Mouse (Mus musculus) gastrocnemius, adult 2 months (tissue): Measurements from ENCODE around the gene Plcb4. TPM values are rescaled to one million over a fixed set of nuclear protein-coding genes. Genes with fewer than 3 reads are reported as not detected.
A peak's percentile ranks its signal among the peaks of the same experiment; 100 is the strongest.
"Not testable (repeated sequence)": the region's sequence is repeated elsewhere in the genome, so short reads cannot be mapped to it uniquely, and the experiment has no call there.

ENCODE experiments used
- DNase-seq: peaks from one replicate; pipeline ENCODE4 v3.0.0; 2022
- H3K27ac ChIP-seq: fragments of 200-600 bp; 2 replicates; pipeline ENCODE4 v1.8.1; 2022; ENCODE audit warnings: mild to moderate bottlenecking
- H3K4me3 ChIP-seq: fragments of 200-600 bp; 2 replicates; pipeline ENCODE4 v1.8.1; 2022; ENCODE audit warnings: mild to moderate bottlenecking, moderate library complexity
- CTCF ChIP-seq: fragments of 200-600 bp; IDR thresholded peaks from 2 replicates; pipeline ENCODE4 v1.8.1; 2022; ENCODE audit warnings: antibody characterized with exemption, mild to moderate bottlenecking, moderate library complexity
- intact Hi-C: fragments of 180-260 bp; cut with DNase I; formaldehyde crosslinking; loops from one replicate; pipeline ENCODE4 v1.15.1; 2025
- total RNA-seq, 2 experiments: library from RNA; stranded (reverse); gene quantifications; 2 replicates each; pipeline ENCODE4 v1.2.3; 2021

Plcb4 gene
- total RNA-seq, 2 experiments from 2014 or later: 19.7 to 21.8 TPM

GRCm38 (mm10) chr2:135680001-135680400 is 21.2 kb downstream of the Plcb4 start:
- no peak for DNase-seq
- H3K27ac ChIP-seq: peak overlapping the region; percentile 74
- intact Hi-C loops: no loop called here
- no peak overlapping the region for H3K4me3 ChIP-seq
- no peak for TF ChIP-seq CTCF

DNA sequence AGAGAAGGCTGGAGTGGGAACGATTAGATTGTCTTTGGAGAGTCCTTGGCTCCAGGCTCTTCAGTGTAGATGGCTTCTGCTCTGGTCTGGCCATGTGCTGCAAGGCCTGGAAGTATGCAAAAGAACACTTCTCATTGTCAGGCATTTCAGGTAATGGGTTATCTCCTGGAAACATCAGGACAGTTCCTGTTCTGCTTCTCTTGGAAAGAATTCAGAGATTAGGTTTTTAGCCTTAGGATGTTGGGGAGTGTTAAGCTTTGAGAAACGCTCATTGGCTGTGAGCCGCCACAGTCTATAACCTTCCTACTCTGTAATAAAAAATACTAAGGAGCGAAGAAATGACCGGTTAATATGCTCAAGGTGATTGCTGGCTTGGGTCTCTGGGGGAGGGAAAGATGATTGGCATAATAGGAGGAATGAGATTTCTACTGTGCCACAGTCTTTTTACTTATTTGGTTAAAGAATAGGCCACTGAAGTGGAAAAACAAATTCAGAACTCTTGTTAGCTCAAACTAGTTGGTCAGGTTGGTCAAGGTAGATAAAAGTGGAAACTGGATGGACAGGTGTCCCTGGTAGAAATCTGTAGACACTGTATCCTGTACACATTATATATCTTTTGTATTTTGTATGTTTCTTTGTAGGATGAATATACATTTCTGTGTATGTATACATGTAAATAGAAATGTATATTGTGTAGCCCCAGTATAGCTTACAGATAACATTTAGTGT is 21.8 kb downstream of the Plcb4 start:
- no peak for DNase-seq
- no peak for TF ChIP-seq CTCF
- no peak overlapping the region for H3K4me3 ChIP-seq
- H3K27ac ChIP-seq: peak overlapping the region; percentile 74
- intact Hi-C loops: no loop called here

DNA sequence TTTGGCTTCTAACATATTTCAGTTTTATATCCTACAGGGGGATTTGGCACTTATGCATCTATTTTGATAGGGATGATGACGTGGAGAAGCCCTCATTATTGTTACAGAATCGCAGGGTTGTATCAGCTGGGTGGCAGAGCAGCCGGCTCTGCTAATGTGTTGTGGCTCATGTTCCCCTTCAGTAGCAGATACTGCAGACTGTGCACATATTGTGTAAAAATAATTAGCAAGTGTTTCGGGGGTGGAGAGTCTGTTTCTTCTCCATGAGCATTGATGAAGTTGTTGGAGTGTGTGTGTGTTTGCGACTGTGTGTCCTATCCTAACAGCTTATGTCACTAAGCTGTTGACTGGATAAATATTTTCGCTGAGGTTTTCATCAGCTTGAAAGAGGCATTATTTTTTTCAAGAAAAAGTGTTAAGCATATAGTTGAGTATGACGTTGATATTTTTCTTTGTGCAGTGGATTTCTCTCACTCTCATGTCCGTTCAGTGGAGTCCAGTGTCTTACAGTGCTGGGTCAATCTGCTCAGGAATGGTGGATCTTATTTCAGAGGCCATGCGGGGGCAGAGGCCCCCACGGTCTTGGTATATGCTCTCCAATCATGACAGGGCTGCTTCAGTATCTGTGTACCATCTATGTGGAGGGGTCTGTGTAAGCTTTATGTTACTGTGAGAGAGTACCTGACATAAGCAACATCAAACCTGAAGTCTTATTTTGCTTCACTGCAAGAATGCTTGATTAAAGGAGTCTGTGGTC is 25.1 kb downstream of the Plcb4 start:
- DNase-seq: no peak
- TF ChIP-seq CTCF: no peak
- intact Hi-C loops: no loop called here
- H3K27ac ChIP-seq: no peak overlapping the region
- H3K4me3 ChIP-seq: no peak overlapping the region

- no peak for TF ChIP-seq CTCF
- Histone ChIP-seq H3K4me3 (no peak overlapping the region), H3K27ac (peak overlapping the region; percentile 54)
- DNase-seq: no peak
- intact Hi-C loops: no loop called here
Observed at GRCm38 (mm10) chr2:135686692-135687091, 27.9 kb downstream of the Plcb4 start.

DNA sequence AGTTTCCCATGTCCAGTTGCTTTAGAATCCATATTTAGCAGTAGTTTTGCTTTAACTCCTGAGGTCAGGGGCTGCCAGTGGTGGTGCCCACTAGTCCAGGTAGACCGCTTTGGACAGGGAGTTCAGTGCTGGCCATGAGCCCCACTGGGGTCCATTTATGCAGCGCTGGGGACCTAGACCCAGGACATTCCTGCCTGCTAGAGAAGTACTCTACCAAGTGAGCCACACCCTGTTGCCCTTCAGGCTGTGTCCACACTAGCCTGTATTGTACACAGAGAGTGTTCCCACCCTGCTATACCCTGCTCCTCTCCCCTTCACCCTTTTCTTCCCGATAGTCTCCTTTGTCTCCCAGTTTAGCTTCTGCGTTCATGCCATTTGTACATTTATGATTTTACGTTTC is 28.8 kb downstream of the Plcb4 start:
- H3K27ac ChIP-seq: peak overlapping the region; percentile 35; the same call in 1 of the 2 replicates
- H3K4me3 ChIP-seq: no peak overlapping the region
- intact Hi-C loops: no loop called here
- no peak for TF ChIP-seq CTCF
- DNase-seq: no peak

DNA sequence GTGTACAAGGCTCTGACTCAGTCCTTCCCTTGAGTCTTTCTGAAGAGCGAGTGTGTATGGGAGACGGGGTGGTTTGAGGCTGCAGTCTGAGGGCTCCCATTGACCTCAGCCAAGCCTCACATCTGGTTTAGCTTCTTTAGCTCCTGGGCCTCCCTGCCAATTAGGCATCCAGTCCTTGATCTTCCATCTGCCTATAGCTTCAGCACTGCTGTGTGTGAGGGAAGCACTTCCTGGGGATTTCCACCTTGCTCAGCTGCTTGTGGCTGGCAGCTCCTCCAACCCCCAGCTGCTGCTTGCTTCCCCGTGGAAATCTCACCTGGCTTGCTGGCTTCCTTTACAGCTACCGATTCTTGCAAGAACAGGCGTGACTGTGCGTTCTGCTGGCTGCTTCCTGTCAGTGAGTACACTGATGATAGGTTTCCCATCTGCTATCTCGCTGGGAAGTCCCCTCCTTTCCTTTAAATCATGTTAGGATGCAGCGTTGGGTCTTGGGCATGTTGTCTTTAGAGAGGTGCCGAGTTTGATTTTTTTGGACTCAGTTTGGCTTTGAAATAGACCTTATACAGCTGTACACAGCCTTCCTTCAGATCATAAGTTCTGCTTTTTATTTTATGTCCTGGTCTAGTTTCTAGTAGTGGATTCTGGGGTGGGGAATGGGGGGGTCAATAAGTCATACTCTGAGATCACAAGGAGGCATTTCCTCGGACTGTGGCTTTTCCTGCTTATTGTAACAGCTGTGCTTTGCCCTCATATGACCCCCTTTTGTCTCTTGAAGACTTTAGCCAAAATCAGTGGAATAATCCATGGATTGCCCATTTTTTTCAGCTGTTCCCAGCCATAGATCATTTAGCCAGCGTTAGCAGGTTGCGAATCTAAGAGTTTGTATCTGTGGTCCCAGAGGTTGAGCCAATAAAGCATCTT is 34.0 kb downstream of the Plcb4 start:
- DNase-seq: peak; percentile 53
- Histone ChIP-seq H3K27ac (peak overlapping the region; percentile 66), H3K4me3 (peak overlapping the region; percentile 41)
- intact Hi-C loops: loop anchor here (5.0 kb wide), 1 partner anchor 131 kb away; no protein-coding TSS in a partner anchor
- TF ChIP-seq CTCF: no peak

GRCm38 (mm10) chr2:135700686-135701413 is 42.0 kb downstream of the Plcb4 start:
- H3K27ac ChIP-seq: no peak overlapping the region
- no peak overlapping the region for H3K4me3 ChIP-seq
- no peak for DNase-seq
- no peak for TF ChIP-seq CTCF
- intact Hi-C loops: no loop called here

- intact Hi-C loops: no loop called here
- H3K4me3 ChIP-seq: no peak overlapping the region
Observed at GRCm38 (mm10) chr2:135704673-135705072, 45.9 kb downstream of the Plcb4 start.

GRCm38 (mm10) chr2:135707305-135707704 is 48.5 kb downstream of the Plcb4 start:
- no peak for TF ChIP-seq CTCF
- intact Hi-C loops: no loop called here
- DNase-seq: no peak
- no peak overlapping the region for H3K27ac ChIP-seq
- H3K4me3 ChIP-seq: no peak overlapping the region

More at GRCm38 (mm10) chr2:135704673-135705072, 45.9 kb downstream of the Plcb4 start:
- no peak for DNase-seq
- no peak for TF ChIP-seq CTCF
- H3K27ac ChIP-seq: no peak overlapping the region; the same call in 1 of the 2 replicates

DNA sequence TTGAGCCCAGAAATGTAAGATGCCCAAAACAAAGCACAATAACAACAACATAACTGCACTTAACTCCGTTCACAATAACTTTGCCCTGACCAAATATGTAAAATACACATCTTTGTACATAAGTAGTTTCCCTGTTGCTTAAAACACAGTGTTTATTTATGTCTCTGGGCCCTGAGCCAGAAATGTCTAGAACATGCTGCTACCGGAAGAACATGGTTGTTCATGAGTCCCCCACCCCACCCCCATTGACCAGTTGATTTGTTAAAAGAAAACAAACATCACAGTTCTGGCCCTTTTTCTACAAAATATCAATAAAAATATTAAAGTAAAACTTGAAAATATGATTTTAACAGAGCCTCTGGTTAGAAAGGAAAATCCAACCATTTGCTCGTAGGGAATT is 49.6 kb downstream of the Plcb4 start:
- peak overlapping the region; percentile 31; the same call in 1 of the 2 replicates for H3K27ac ChIP-seq
- intact Hi-C loops: no loop called here
- DNase-seq: no peak
- no peak overlapping the region for H3K4me3 ChIP-seq
- TF ChIP-seq CTCF: no peak

GRCm38 (mm10) chr2:135708796-135709195 is 50.0 kb downstream of the Plcb4 start:
- Histone ChIP-seq H3K4me3 (no peak overlapping the region), H3K27ac (no peak overlapping the region; the same call in 1 of the 2 replicates)
- DNase-seq: no peak
- TF ChIP-seq CTCF: no peak
- intact Hi-C loops: no loop called here

- H3K4me3 ChIP-seq, intact Hi-C loops, H3K27ac ChIP-seq, DNase-seq: not testable (repeated sequence)
Observed at GRCm38 (mm10) chr2:135709736-135710135, 50.9 kb downstream of the Plcb4 start.
